Mouse (Mus musculus) ES-Bruce4 (cell line): ENCODE measurements around the gene Oprm1. TPM values are rescaled to one million over a fixed set of nuclear protein-coding genes. Genes with fewer than 3 reads are reported as not detected.

ENCODE experiments used
- H3K27ac ChIP-seq: 2 replicates; pipeline ENCODE4 v1.5.1; 2012; ENCODE audit warnings: low read length, inconsistent platforms; ENCODE audit not compliant: insufficient read depth
- H3K27me3 ChIP-seq: 2 replicates; pipeline ENCODE4 v1.6.1; 2012; ENCODE audit warnings: mild to moderate bottlenecking, low read length, inconsistent platforms; ENCODE audit not compliant: control insufficient read depth, poor library complexity, insufficient read depth, severe bottlenecking
- H3K36me3 ChIP-seq: 2 replicates; pipeline ENCODE4 v1.6.1; 2012; ENCODE audit warnings: inconsistent platforms, mild to moderate bottlenecking, low read length, moderate library complexity; ENCODE audit not compliant: control insufficient read depth, poor library complexity, insufficient read depth, severe bottlenecking
- H3K4me1 ChIP-seq: one replicate; pipeline ENCODE4 v1.8.1; 2011; ENCODE audit warnings: low read length; ENCODE audit not compliant: control insufficient read depth, insufficient read depth
- H3K4me3 ChIP-seq: 2 replicates; pipeline ENCODE4 v1.5.1; 2011; ENCODE audit warnings: low read depth, mild to moderate bottlenecking, low read length
- H3K9ac ChIP-seq: 2 replicates; pipeline ENCODE4 v1.6.1; 2012; ENCODE audit warnings: low read depth, mild to moderate bottlenecking, inconsistent platforms; ENCODE audit not compliant: poor library complexity, severe bottlenecking
- H3K9me3 ChIP-seq: replicated peaks from 2 replicates; pipeline ENCODE4 v1.6.1; 2012; ENCODE audit warnings: mild to moderate bottlenecking, low read length, inconsistent platforms; ENCODE audit not compliant: control insufficient read depth, poor library complexity, insufficient read depth, severe bottlenecking
- CTCF ChIP-seq: IDR thresholded peaks from one replicate; pipeline ENCODE4 v1.8.1; 2011; ENCODE audit warnings: low read depth, low read length
- EP300 ChIP-seq: IDR thresholded peaks from 2 replicates; pipeline ENCODE4 v1.6.1; 2011; ENCODE audit warnings: low read depth, low read length; ENCODE audit not compliant: insufficient read depth
- POLR2A ChIP-seq: IDR thresholded peaks from one replicate; pipeline ENCODE4 v1.8.1; 2011; ENCODE audit warnings: low read length; ENCODE audit not compliant: insufficient read depth
- polyA plus RNA-seq: library from polyadenylated mRNA; stranded (reverse); fragments of >200 nt; gene quantifications from 2 replicates; pipeline ENCODE4 v1.2.4, GENCODE M21; 2011; ENCODE audit warnings: low read depth; ENCODE audit not compliant: missing spikeins, insufficient read depth, insufficient read length

Oprm1 gene
- polyA plus RNA-seq, 1 experiment, result not detected

GRCm38 (mm10) chr10:7062993-7063392 lies 304.7 kb downstream of the Oprm1 start:
- no peak overlapping the region for H3K4me3 ChIP-seq
- no peaks in the 10 kb centered on the region; the same call in 1 of the 2 replicates for H3K9me3 ChIP-seq
- no peaks in the 10 kb centered on the region for H3K4me1 ChIP-seq
- no peaks in the 10 kb centered on the region for H3K27me3 ChIP-seq
- H3K9ac ChIP-seq, result no peak overlapping the region
- no peak for TF ChIP-seq EP300
- TF ChIP-seq POLR2A, result no peak
- TF ChIP-seq CTCF, result no peak
- H3K27ac ChIP-seq, result no peak overlapping the region
- no peaks in the 10 kb centered on the region for H3K36me3 ChIP-seq

GRCm38 (mm10) chr10:7063752-7064457 lies 305.6 kb downstream of the Oprm1 start:
- Histone ChIP-seq H3K27ac (no peak overlapping the region), H3K4me3 (no peak overlapping the region), H3K27me3 (no peaks in the 10 kb centered on the region), H3K9me3 (no peaks in the 10 kb centered on the region; the same call in 1 of the 2 replicates), H3K36me3 (no peaks in the 10 kb centered on the region), H3K4me1 (no peaks in the 10 kb centered on the region), H3K9ac (no peak overlapping the region)
- TF ChIP-seq CTCF, result no peak
- TF ChIP-seq EP300, result no peak
- TF ChIP-seq POLR2A, result no peak

GRCm38 (mm10) chr10:7068608-7069007 lies 310.3 kb downstream of the Oprm1 start:
- Histone ChIP-seq H3K4me1 (no peaks in the 10 kb centered on the region), H3K9me3 (no peaks in the 10 kb centered on the region; the same call in 1 of the 2 replicates)
- TF ChIP-seq CTCF (no peak), POLR2A (no peak), EP300 (no peak)

DNA sequence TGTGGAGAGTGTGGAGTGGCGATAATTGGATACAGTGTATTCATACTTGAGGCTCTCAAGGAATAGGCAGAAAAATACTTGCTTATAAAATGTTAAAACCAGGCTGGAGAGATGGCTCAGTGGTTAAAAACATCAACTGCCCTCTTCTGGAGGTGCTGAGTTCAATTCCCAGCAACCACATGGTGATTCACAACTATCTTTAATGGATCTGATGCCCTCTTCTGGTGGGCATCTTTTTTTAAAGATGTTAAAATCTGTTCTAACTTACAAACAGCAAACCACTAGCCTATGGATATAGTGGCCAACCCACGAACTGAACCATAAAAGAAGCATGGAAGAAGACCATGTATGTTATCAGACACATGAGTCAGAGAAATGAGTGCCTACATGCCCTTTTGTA lies 310.8 kb downstream of the Oprm1 start:
- Histone ChIP-seq H3K9ac (no peak overlapping the region), H3K27ac (no peak overlapping the region), H3K9me3 (no peaks in the 10 kb centered on the region; the same call in 1 of the 2 replicates), H3K27me3 (no peaks in the 10 kb centered on the region), H3K36me3 (no peaks in the 10 kb centered on the region), H3K4me1 (no peaks in the 10 kb centered on the region), H3K4me3 (no peak overlapping the region)
- TF ChIP-seq POLR2A, result no peak
- TF ChIP-seq EP300, result no peak
- TF ChIP-seq CTCF, result no peak

More at GRCm38 (mm10) chr10:7068608-7069007, 310.3 kb downstream of the Oprm1 start:
- Histone ChIP-seq H3K36me3 (no peaks in the 10 kb centered on the region), H3K27ac (no peak overlapping the region), H3K27me3 (no peaks in the 10 kb centered on the region), H3K9ac (no peak overlapping the region), H3K4me3 (no peak overlapping the region)

DNA sequence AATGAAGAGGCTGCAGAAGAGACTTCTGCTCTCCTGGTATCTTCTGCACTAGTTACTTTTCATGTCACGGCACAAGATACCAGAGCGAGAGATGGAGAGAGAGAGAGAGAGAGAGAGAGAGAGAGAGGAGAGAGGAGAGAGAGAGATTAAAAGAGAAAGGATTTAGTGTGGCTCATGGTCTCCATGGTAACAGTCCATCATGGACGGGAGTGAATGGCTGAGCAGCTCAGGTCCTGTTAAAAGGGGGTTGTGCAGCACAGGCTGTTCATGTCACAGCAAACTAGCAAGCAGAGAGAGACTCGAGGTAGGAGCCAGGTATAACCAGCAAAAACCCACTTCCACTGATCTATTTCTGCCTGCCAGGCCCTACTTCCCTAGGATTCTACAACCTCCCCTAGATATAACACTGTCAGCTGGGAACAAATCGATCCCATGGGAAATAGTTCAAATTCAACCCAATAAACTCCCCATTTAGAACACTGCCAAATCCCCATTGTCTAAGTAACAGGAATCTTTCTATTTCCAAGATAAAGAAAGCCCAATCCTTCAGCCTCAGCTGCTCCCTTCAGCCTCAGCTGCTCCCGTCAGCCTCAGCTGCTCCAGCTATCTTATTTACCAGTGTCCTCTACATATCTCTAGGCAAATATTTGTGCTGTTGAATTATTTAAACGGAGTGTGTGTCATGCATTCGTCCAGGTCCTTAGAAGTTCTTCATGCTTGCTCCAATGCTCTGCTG lies 312.0 kb downstream of the Oprm1 start:
- Histone ChIP-seq H3K27me3 (no peaks in the 10 kb centered on the region), H3K4me1 (no peaks in the 10 kb centered on the region), H3K9ac (no peak overlapping the region), H3K9me3 (no peaks in the 10 kb centered on the region; the same call in 1 of the 2 replicates), H3K36me3 (no peaks in the 10 kb centered on the region), H3K27ac (no peak overlapping the region), H3K4me3 (no peak overlapping the region)
- TF ChIP-seq POLR2A (no peak), CTCF (no peak), EP300 (no peak)

- no peaks in the 10 kb centered on the region for H3K27me3 ChIP-seq
- H3K27ac ChIP-seq, result no peak overlapping the region
- no peak for TF ChIP-seq POLR2A
- no peak for TF ChIP-seq EP300
- no peak for TF ChIP-seq CTCF
- no peak overlapping the region for H3K9ac ChIP-seq
- no peaks in the 10 kb centered on the region for H3K9me3 ChIP-seq
- H3K36me3 ChIP-seq, result no peaks in the 10 kb centered on the region
- no peaks in the 10 kb centered on the region for H3K4me1 ChIP-seq
- no peak overlapping the region for H3K4me3 ChIP-seq
These were observed 312.6 kb downstream of the Oprm1 start for GRCm38 (mm10) chr10:7070924-7071323.
